Mouse (Mus musculus) mesoderm, embryonic 11.5 days (tissue): ENCODE results near the gene Itga8.

Experiments
- DNase-seq: peaks from one replicate; pipeline ENCODE4 v3.0.0-alpha.2; 2012; ENCODE audit warnings: low read depth, low spot score

Gene Itga8

GRCm38 (mm10) chr2:12295150-12295549 lies 6.6 kb downstream of the Itga8 start:
- no peak for DNase-seq

- no peak for DNase-seq
Measured at GRCm38 (mm10) chr2:12294060-12294459, 7.7 kb downstream of the Itga8 start.

GRCm38 (mm10) chr2:12293458-12293857 lies 8.3 kb downstream of the Itga8 start:
- DNase-seq, result no peak

GRCm38 (mm10) chr2:12292023-12292820 lies 9.5 kb downstream of the Itga8 start:
- peak; percentile 13 for DNase-seq

GRCm38 (mm10) chr2:12290235-12290634 lies 11.5 kb downstream of the Itga8 start:
- DNase-seq, result no peak

- no peak for DNase-seq
Measured at GRCm38 (mm10) chr2:12287831-12288230, 13.9 kb downstream of the Itga8 start.

GRCm38 (mm10) chr2:12280664-12281063 lies 21.1 kb downstream of the Itga8 start:
- no peak for DNase-seq

GRCm38 (mm10) chr2:12279070-12279612 lies 22.6 kb downstream of the Itga8 start:
- DNase-seq, result no peak

GRCm38 (mm10) chr2:12256635-12257317 lies 44.9 kb downstream of the Itga8 start:
- DNase-seq, result no peak

GRCm38 (mm10) chr2:12255901-12256300 lies 45.8 kb downstream of the Itga8 start:
- DNase-seq, result peak; percentile 12

GRCm38 (mm10) chr2:12235345-12235744 lies 66.4 kb downstream of the Itga8 start:
- DNase-seq, result no peak

GRCm38 (mm10) chr2:12229721-12230120 lies 72.0 kb downstream of the Itga8 start:
- no peak for DNase-seq

GRCm38 (mm10) chr2:12228335-12228734 lies 73.4 kb downstream of the Itga8 start:
- DNase-seq, result no peak

- DNase-seq, result no peak
Measured at GRCm38 (mm10) chr2:12227243-12227642, 74.5 kb downstream of the Itga8 start.

- no peak for DNase-seq
Measured at GRCm38 (mm10) chr2:12226367-12226766, 75.4 kb downstream of the Itga8 start.

- no peak for DNase-seq
Measured at GRCm38 (mm10) chr2:12221671-12222070, 80.1 kb downstream of the Itga8 start.

GRCm38 (mm10) chr2:12213464-12213790 lies 88.3 kb downstream of the Itga8 start:
- no peak for DNase-seq

GRCm38 (mm10) chr2:12212662-12213463 lies 88.9 kb downstream of the Itga8 start:
- DNase-seq, result no peak

GRCm38 (mm10) chr2:12208142-12208541 lies 93.6 kb downstream of the Itga8 start:
- no peak for DNase-seq

- DNase-seq, result no peak
Measured at GRCm38 (mm10) chr2:12206353-12206752, 95.4 kb downstream of the Itga8 start.

- DNase-seq, result no peak
Measured at GRCm38 (mm10) chr2:12205875-12206274, 95.8 kb downstream of the Itga8 start.

- DNase-seq, result no peak
Measured at GRCm38 (mm10) chr2:12203231-12203630, 98.5 kb downstream of the Itga8 start.
